Comparison of ENCODE assay signal across 14 mouse cellular contexts in genomic region chr7:40275658-40276057, GRCm38 (mm10).
DNase-seq lines count a peak whose midpoint lies in the region; ATAC-seq and TF ChIP-seq lines count a peak whose summit lies in the region.
"Had no signal": no experiment of that assay in that cellular context is flagged by ENCODE, and none has a peak within 500 bp of the region (broad histone marks: within the 10 kb centered on the region; RNA-seq: fewer than 3 reads in every experiment).

No protein-coding gene starts in this region.

- no peaks in the 10 kb centered on the region for H3K36me3 ChIP-seq in forebrain, embryonic 13.5 days (ENCODE audit: poor library complexity, severe bottlenecking)
- no peaks in the 10 kb centered on the region for H3K36me3 ChIP-seq in forebrain, embryonic 16.5 days (ENCODE audit: control insufficient read depth, insufficient read depth)
- no peaks in the 10 kb centered on the region for H3K36me3 ChIP-seq in embryonic facial prominence, embryonic 15.5 days
- H3K36me3 ChIP-seq in limb, embryonic 13.5 days, result no peaks in the 10 kb centered on the region
- H3K36me3 ChIP-seq in heart, adult 2 months (ENCODE audit: control insufficient read depth, insufficient read depth, low read length), result no peaks in the 10 kb centered on the region
- H3K36me3 ChIP-seq: forebrain, embryonic 15.5 days; liver, embryonic 15.5 days had no signal

- 15% methylated on average over 4 of the region's 4 CpGs for WGBS in forebrain, embryonic 13.5 days
- 16% methylated on average over 4 of the region's 4 CpGs for WGBS in forebrain, embryonic 16.5 days
- 3% methylated on average over 4 of the region's 4 CpGs for WGBS in embryonic facial prominence, embryonic 15.5 days
- 18% methylated on average over 4 of the region's 4 CpGs for WGBS in limb, embryonic 13.5 days
- 43% methylated on average over 4 of the region's 4 CpGs for WGBS in heart, adult 2 months

- ATAC-seq in forebrain, embryonic 13.5 days, result peak; percentile 39; the same call in 1 of the 2 replicates
- no peak for ATAC-seq in forebrain, embryonic 16.5 days
- peak; percentile 61; the same call in 1 of the 2 replicates for ATAC-seq in embryonic facial prominence, embryonic 15.5 days (ENCODE audit: insufficient number of reproducible peaks, low FRiP score, low TSS enrichment, low read depth)
- ATAC-seq in limb, embryonic 13.5 days (ENCODE audit: low FRiP score, low read depth), result peak; percentile 70; the same call in 1 of the 2 replicates
- ATAC-seq: forebrain, embryonic 15.5 days had no signal

- no peak for TF ChIP-seq POLR2A in heart, adult 2 months (IDR thresholded peaks at IDR 0.05; ENCODE audit: insufficient read depth, low read depth, low read length)

- H3K4me3 ChIP-seq in forebrain, embryonic 13.5 days, result no peak overlapping the region
- H3K4me3 ChIP-seq in forebrain, embryonic 16.5 days (replicated peaks; ENCODE audit: low read length), result no peak overlapping the region
- H3K4me3 ChIP-seq in embryonic facial prominence, embryonic 15.5 days (replicated peaks), result no peak overlapping the region
- H3K4me3 ChIP-seq in limb, embryonic 13.5 days, result no peak overlapping the region
- no peak overlapping the region for H3K4me3 ChIP-seq in heart, adult 2 months
- H3K4me3 ChIP-seq: forebrain, embryonic 15.5 days; liver, embryonic 15.5 days; myocyte had no signal

- intact Hi-C loops in heart, adult 2 months (cut with DNase I), result no loop called here

- no peak overlapping the region for H3K9ac ChIP-seq in forebrain, embryonic 13.5 days
- no peak overlapping the region for H3K9ac ChIP-seq in forebrain, embryonic 16.5 days (replicated peaks; ENCODE audit: low read depth, low read length)
- no peak overlapping the region for H3K9ac ChIP-seq in embryonic facial prominence, embryonic 15.5 days
- H3K9ac ChIP-seq in limb, embryonic 13.5 days, result no peak overlapping the region
- no peak overlapping the region for H3K9ac ChIP-seq in heart, adult 2 months (ENCODE audit: low read depth, low read length)
- H3K9ac ChIP-seq: forebrain, embryonic 15.5 days; liver, embryonic 15.5 days had no signal

- no peaks in the 10 kb centered on the region for H3K27me3 ChIP-seq in forebrain, embryonic 13.5 days
- no peaks in the 10 kb centered on the region for H3K27me3 ChIP-seq in forebrain, embryonic 16.5 days (replicated peaks; ENCODE audit: control insufficient read depth, insufficient read depth, low read length)
- no peaks in the 10 kb centered on the region; the same call in 1 of the 2 replicates for H3K27me3 ChIP-seq in embryonic facial prominence, embryonic 15.5 days
- no peaks in the 10 kb centered on the region for H3K27me3 ChIP-seq in limb, embryonic 13.5 days
- H3K27me3 ChIP-seq in heart, adult 2 months (ENCODE audit: control insufficient read depth, insufficient read depth, low read length), result no peaks in the 10 kb centered on the region
- H3K27me3 ChIP-seq: forebrain, embryonic 15.5 days; liver, embryonic 15.5 days had no signal

- TF ChIP-seq EP300 in heart, adult 2 months (IDR thresholded peaks at IDR 0.05; ENCODE audit: insufficient read depth, low read depth, low read length), result no peak

- no peaks in the 10 kb centered on the region for H3K9me3 ChIP-seq in forebrain, embryonic 13.5 days (replicated peaks)
- no peaks in the 10 kb centered on the region for H3K9me3 ChIP-seq in forebrain, embryonic 16.5 days (ENCODE audit: control insufficient read depth, low read length)
- no peaks in the 10 kb centered on the region for H3K9me3 ChIP-seq in embryonic facial prominence, embryonic 15.5 days (replicated peaks)
- H3K9me3 ChIP-seq in limb, embryonic 13.5 days, result no peaks in the 10 kb centered on the region
- H3K9me3 ChIP-seq: forebrain, embryonic 15.5 days; liver, embryonic 15.5 days had no signal

- TF ChIP-seq CTCF in heart, adult 2 months (IDR thresholded peaks at IDR 0.05), result no peak

- no peaks in the 10 kb centered on the region for H3K4me1 ChIP-seq in forebrain, embryonic 13.5 days
- H3K4me1 ChIP-seq in forebrain, embryonic 16.5 days (replicated peaks; ENCODE audit: control insufficient read depth, insufficient read depth, low read length), result no peaks in the 10 kb centered on the region
- H3K4me1 ChIP-seq in embryonic facial prominence, embryonic 15.5 days, result peaks cover 5% of the 10 kb centered on the region; the same call in 1 of the 2 replicates
- H3K4me1 ChIP-seq in limb, embryonic 13.5 days, result no peaks in the 10 kb centered on the region
- no peaks in the 10 kb centered on the region for H3K4me1 ChIP-seq in heart, adult 2 months (ENCODE audit: control insufficient read depth, insufficient read depth, low read length)
- H3K4me1 ChIP-seq: forebrain, embryonic 15.5 days; liver, embryonic 15.5 days had no signal

- H3K79me2 ChIP-seq in heart, adult 2 months (replicated peaks; ENCODE audit: control insufficient read depth, insufficient read depth, low read length), result no peaks in the 10 kb centered on the region

- no peak overlapping the region for H3K27ac ChIP-seq in forebrain, embryonic 13.5 days
- no peak overlapping the region for H3K27ac ChIP-seq in forebrain, embryonic 16.5 days (ENCODE audit: low read length)
- no peak overlapping the region for H3K27ac ChIP-seq in embryonic facial prominence, embryonic 15.5 days (replicated peaks)
- H3K27ac ChIP-seq in limb, embryonic 13.5 days, result no peak overlapping the region
- no peak overlapping the region for H3K27ac ChIP-seq in heart, adult 2 months
- H3K27ac ChIP-seq: forebrain, embryonic 15.5 days; liver, embryonic 15.5 days had no signal

- H3K4me2 ChIP-seq in forebrain, embryonic 13.5 days, result no peak overlapping the region
- no peak overlapping the region for H3K4me2 ChIP-seq in forebrain, embryonic 16.5 days (ENCODE audit: low read length)
- no peak overlapping the region for H3K4me2 ChIP-seq in embryonic facial prominence, embryonic 15.5 days (replicated peaks)
- H3K4me2 ChIP-seq in limb, embryonic 13.5 days (replicated peaks), result no peak overlapping the region
- H3K4me2 ChIP-seq: forebrain, embryonic 15.5 days; liver, embryonic 15.5 days had no signal

- DNase-seq in embryo, embryonic 10 days (ENCODE audit: low spot score), result peak; percentile 35
- DNase-seq in gastrocnemius, adult 8-10 months (ENCODE audit: low spot score in 2 of 2), result no peak
- DNase-seq in lung, postnatal 25 days (ENCODE audit: low spot score), result no peak
- DNase-seq in heart, adult 2 months, result no peak
- DNase-seq: cerebellum, adult 18-20 months; kidney, adult 9 months; lung, postnatal 14 days had no signal
